Comparison of ENCODE assay signal across 1 mouse cellular context in the genomic region with DNA sequence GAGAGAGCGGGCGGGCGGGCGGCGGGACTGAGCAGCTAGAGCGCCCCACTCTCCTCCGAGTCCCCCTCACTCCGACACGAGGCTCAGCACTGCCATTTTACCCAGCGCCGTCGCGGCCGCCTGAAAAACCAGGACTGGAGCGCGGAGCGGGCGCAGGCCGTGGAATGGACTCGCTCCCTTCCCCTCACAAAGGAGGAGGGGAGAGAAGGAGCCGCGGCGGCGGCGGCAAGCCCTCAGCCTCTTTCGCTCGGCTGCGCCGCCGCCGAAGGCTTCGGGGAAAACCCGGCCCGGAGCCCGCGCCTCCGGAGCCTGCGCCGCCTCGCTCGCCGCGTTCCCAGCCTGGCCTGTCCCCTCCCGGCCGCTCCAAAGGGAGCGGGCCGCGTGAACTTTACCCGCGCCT.
A peak's percentile ranks its signal among the peaks of the same experiment; 100 is the strongest.
TF ChIP-seq lines count a peak whose summit lies in the region.

No protein-coding gene starts in this region.

TF ChIP-seq in CH12.LX, 34 proteins besides CTCF, POLR2A, EP300 and RAD21 (continued from another document):
- TF ChIP-seq TCF12 (IDR thresholded peaks at IDR 0.05; ENCODE audit: low read depth, low read length) (peak; percentile 98), MAZ (IDR thresholded peaks at IDR 0.05; ENCODE audit: low read depth, low read length) (peak; percentile 99), KAT2A (IDR thresholded peaks at IDR 0.05; ENCODE audit: insufficient replicate concordance, low read length) (peak; percentile 67; the same call in 1 of the 2 replicates), IRF4 (IDR thresholded peaks at IDR 0.05; ENCODE audit: low read depth, low read length) (peak; percentile 86), TBP (conservative IDR thresholded peaks at IDR 0.05; ENCODE audit: low read depth, low read length) (peak; percentile 85), SMC3 (IDR thresholded peaks at IDR 0.05; ENCODE audit: low read depth, low read length) (peak; percentile 40), CHD2 (IDR thresholded peaks at IDR 0.05; ENCODE audit: low read length) (peak; percentile 91), GABPA (IDR thresholded peaks at IDR 0.05; ENCODE audit: insufficient replicate concordance, low read depth, low read length) (no peak), JUND (conservative IDR thresholded peaks at IDR 0.05; ENCODE audit: low read depth, low read length) (no peak)
